Mouse (Mus musculus): ENCODE results near the gene Anapc1.

DNA sequence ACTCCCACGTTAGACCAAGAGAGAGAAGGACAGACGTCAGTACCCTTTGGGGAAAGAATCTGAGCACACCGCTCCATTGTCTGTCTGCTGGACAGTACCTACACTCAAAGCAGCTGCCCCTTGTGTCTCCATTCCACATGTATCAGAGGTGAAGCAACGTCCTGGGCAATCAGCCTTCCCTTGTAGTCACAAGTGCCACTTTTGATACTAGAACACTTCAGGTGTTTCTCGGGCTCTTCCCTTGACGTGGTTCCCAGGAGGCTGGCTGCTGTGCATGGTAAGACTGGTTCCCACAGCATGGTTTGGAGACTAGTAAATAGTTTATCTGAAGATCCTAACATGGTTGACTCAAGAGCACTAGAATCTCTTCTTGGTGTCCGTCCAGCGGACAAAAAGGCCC lies 76.0 kb downstream of the Anapc1 start:
- no peak for TF ChIP-seq FLI1 (IDR thresholded peaks at IDR 0.05; ENCODE audit: low read length)
- no peak for TF ChIP-seq GATA1 (IDR thresholded peaks at IDR 0.05; ENCODE audit: borderline replicate concordance, low read length)
